Mouse (Mus musculus) stomach, postnatal 0 days (tissue): ENCODE measurements around the gene Olfr1338.

ENCODE experiments used
- CTCF ChIP-seq: IDR thresholded peaks from 2 replicates; pipeline ENCODE4 v1.5.1; 2016; ENCODE audit warnings: antibody characterized with exemption, low read depth, mild to moderate bottlenecking, moderate library complexity
- EP300 ChIP-seq: optimal IDR thresholded peaks from 2 replicates; pipeline ENCODE3; 2016; ENCODE audit warnings: antibody characterized with exemption

DNA sequence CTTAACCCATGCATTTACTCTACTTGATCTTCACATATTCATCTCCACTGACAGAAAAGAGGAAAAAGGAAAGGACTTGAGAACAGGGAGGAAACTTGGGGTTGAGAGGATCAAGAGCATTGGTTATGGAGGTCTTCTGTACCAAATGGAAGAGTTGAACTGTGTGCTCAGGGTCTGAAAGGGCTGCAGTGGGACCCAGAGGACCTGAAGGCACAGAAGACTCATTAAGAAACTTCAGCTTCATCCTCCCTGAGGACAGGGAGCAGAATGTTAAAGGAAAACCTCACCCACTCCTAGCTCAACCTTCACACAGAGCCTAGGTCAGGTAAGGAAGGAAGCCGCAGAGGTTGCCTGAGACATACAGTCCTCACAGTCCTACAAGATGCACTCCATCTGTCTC, 26.7 kb downstream of the Olfr1338 start, which contains the start of gene Olfr1339:
- TF ChIP-seq CTCF (no peak), EP300 (no peak)
